Mouse (Mus musculus) small intestine, adult 2 months (tissue): ENCODE results near the gene Sstr4. TPM values are rescaled to one million over a fixed set of nuclear protein-coding genes. Genes with fewer than 3 reads are reported as not detected.

Source experiments
- H3K27ac ChIP-seq: fragments of 200-500 bp; 2 replicates; pipeline ENCODE4 v1.5.1; 2012; ENCODE audit warnings: low read depth, low read length, control low read depth, inconsistent platforms; ENCODE audit not compliant: insufficient read depth
- H3K27me3 ChIP-seq: fragments of 200-500 bp; 2 replicates; pipeline ENCODE4 v1.6.1; 2012; ENCODE audit warnings: mild to moderate bottlenecking, moderate library complexity, low read length, inconsistent platforms; ENCODE audit not compliant: control insufficient read depth, insufficient read depth
- H3K36me3 ChIP-seq: fragments of 200-500 bp; 2 replicates; pipeline ENCODE4 v1.6.1; 2012; ENCODE audit warnings: mild to moderate bottlenecking, low read length, control low read depth, inconsistent platforms; ENCODE audit not compliant: control insufficient read depth, insufficient read depth
- H3K4me1 ChIP-seq: fragments of 200-500 bp; 2 replicates; pipeline ENCODE4 v1.6.1; 2012; ENCODE audit warnings: low read length, inconsistent platforms, mixed read lengths; ENCODE audit not compliant: control insufficient read depth, insufficient read depth, insufficient read length
- H3K4me3 ChIP-seq: fragments of 200-500 bp; 2 replicates; pipeline ENCODE4 v1.5.1; 2012; ENCODE audit warnings: low read depth, mild to moderate bottlenecking, control low read depth, inconsistent platforms, low read length, moderate library complexity
- CTCF ChIP-seq: fragments of 200-500 bp; IDR thresholded peaks from 2 replicates; pipeline ENCODE4 v1.5.1; 2012; ENCODE audit warnings: low read depth, mild to moderate bottlenecking, control low read depth, inconsistent platforms, low read length, moderate library complexity, mixed read lengths; ENCODE audit not compliant: insufficient replicate concordance, insufficient read length; ENCODE audit errors: extremely low read depth
- POLR2A ChIP-seq: fragments of 200-500 bp; IDR thresholded peaks from 2 replicates; pipeline ENCODE4 v1.6.1; 2012; ENCODE audit warnings: low read depth, mild to moderate bottlenecking, control low read depth, inconsistent platforms, low read length, moderate library complexity
- WGBS: fragments of 180-500 bp; shearing (Covaris S2); methylation state at CpG from one replicate; pipeline ENCODE4 v1.1.7; 2018; 5-methylcytosine and 5-hydroxymethylcytosine counted together
- polyA plus RNA-seq: library from polyadenylated mRNA; depleted of rRNA; stranded (reverse); fragments of >200 nt; gene quantifications from 2 replicates; pipeline ENCODE4 v1.2.3, GENCODE M21; 2012; rRNA removed

Gene Sstr4
- 0.50 and 0.85 TPM in 2 replicates for polyA plus RNA-seq

- peak within 1 kb of the TSS; percentile 40 for H3K4me3 ChIP-seq
- no peaks in the 10 kb centered on the region; the same call in 1 of the 2 replicates for H3K27me3 ChIP-seq
- no peak within 1 kb of the TSS for H3K27ac ChIP-seq
- H3K36me3 ChIP-seq, result no peaks in the 10 kb centered on the region
- peaks cover 7% of the 10 kb centered on the region; the same call in 1 of the 2 replicates for H3K4me1 ChIP-seq
- WGBS, result 8% methylated on average over 83 of the region's 83 CpGs
- no peak for TF ChIP-seq POLR2A
- TF ChIP-seq CTCF, result no peak
These were observed at the start of gene Sstr4 for GRCm38 (mm10) chr2:148395131-148396051. Gene Sstr4, plus strand, starts transcription at chr2:148395344.

GRCm38 (mm10) chr2:148345373-148345772 is 49.8 kb upstream of the Sstr4 start:
- no peak overlapping the region for H3K4me3 ChIP-seq
- no peaks in the 10 kb centered on the region for H3K36me3 ChIP-seq
- H3K27me3 ChIP-seq, result no peaks in the 10 kb centered on the region
- no peak overlapping the region for H3K27ac ChIP-seq
- no peaks in the 10 kb centered on the region for H3K4me1 ChIP-seq
- TF ChIP-seq CTCF (no peak), POLR2A (no peak)

GRCm38 (mm10) chr2:148346976-148347375 is 48.2 kb upstream of the Sstr4 start:
- Histone ChIP-seq H3K36me3 (no peaks in the 10 kb centered on the region), H3K27me3 (no peaks in the 10 kb centered on the region), H3K27ac (no peak overlapping the region), H3K4me1 (no peaks in the 10 kb centered on the region), H3K4me3 (no peak overlapping the region)
- TF ChIP-seq CTCF (no peak), POLR2A (no peak)
- 81% methylated on average over 1 of the region's 1 CpGs for WGBS

- H3K4me3 ChIP-seq, result no peak overlapping the region
- 63% methylated on average over 4 of the region's 4 CpGs for WGBS
- TF ChIP-seq POLR2A (no peak), CTCF (no peak)
- no peak overlapping the region for H3K27ac ChIP-seq
- H3K27me3 ChIP-seq, result no peaks in the 10 kb centered on the region
- no peaks in the 10 kb centered on the region for H3K4me1 ChIP-seq
- H3K36me3 ChIP-seq, result no peaks in the 10 kb centered on the region
These were observed 45.4 kb upstream of the Sstr4 start for GRCm38 (mm10) chr2:148349509-148350307.

GRCm38 (mm10) chr2:148350460-148350859 is 44.7 kb upstream of the Sstr4 start:
- Histone ChIP-seq H3K27ac (no peak overlapping the region), H3K27me3 (no peaks in the 10 kb centered on the region), H3K36me3 (no peaks in the 10 kb centered on the region), H3K4me1 (no peaks in the 10 kb centered on the region), H3K4me3 (no peak overlapping the region)
- WGBS, result 36% methylated on average over 2 of the region's 2 CpGs
- TF ChIP-seq POLR2A (no peak), CTCF (no peak)

GRCm38 (mm10) chr2:148352655-148353054 is 42.5 kb upstream of the Sstr4 start:
- 29% methylated on average over 1 of the region's 1 CpGs for WGBS
- no peaks in the 10 kb centered on the region for H3K4me1 ChIP-seq
- H3K27me3 ChIP-seq, result no peaks in the 10 kb centered on the region
- no peak overlapping the region for H3K27ac ChIP-seq
- H3K36me3 ChIP-seq, result no peaks in the 10 kb centered on the region
- TF ChIP-seq CTCF (no peak), POLR2A (no peak)
- H3K4me3 ChIP-seq, result no peak overlapping the region

GRCm38 (mm10) chr2:148357145-148357544 is 38.0 kb upstream of the Sstr4 start:
- no peak overlapping the region for H3K27ac ChIP-seq
- no peak for TF ChIP-seq POLR2A
- no peak for TF ChIP-seq CTCF
- H3K36me3 ChIP-seq, result no peaks in the 10 kb centered on the region
- no peak overlapping the region for H3K4me3 ChIP-seq
- no peaks in the 10 kb centered on the region for H3K27me3 ChIP-seq
- no peaks in the 10 kb centered on the region for H3K4me1 ChIP-seq
- WGBS, result 81% methylated on average over 1 of the region's 1 CpGs
